8 mouse cellular contexts compared by ENCODE assay signal in the genomic region with DNA sequence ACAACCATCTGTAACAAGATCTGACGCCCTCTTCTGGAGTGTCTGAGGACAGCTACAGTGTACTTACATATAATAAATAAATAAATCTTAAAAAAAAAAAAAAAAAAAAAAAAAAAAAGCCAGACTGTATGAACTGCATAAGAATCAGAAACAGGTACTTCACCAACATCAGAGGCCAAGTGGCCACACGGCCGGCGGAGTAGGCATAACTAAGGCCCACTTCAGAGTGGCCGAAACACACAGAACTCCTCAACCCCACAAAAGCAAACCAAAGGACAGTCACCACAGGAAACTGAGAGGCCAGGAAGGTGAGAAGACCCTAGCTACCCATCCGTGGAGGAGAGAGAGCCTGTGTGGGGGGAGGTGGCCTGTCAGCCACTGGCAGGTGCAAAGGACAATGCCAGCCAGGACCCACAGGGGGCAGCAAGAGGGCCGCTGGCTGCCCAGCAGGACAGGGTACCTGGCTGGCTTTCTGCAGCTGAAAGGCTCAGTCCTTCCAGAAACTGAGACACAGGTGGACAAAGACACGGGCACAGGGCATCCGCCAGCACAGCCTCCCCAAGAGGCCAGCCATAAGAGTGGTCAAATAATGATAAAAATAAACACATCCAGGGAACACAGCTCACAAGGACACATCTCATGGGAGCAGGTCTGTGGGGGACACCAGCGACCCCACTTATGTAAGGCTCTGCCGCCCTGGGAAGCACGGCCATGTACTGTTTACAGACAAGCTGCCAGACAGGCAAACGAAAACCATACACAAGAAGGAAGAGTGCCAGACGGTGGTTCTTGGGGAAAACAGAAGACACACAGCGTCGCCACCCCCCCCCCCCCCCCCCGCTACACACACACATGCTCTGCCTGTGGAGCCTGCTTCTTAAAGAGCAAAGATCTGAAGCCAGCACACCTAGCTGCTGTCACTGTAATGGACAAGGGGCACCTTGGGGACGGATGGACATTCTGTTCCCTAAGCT. TPM values are rescaled to one million over a fixed set of nuclear protein-coding genes. Genes with fewer than 3 reads are reported as not detected.
DNase-seq lines count a peak whose midpoint lies in the region; ATAC-seq lines count a peak whose summit lies in the region.

No protein-coding gene starts in this region.

- peaks cover 16% of the 10 kb centered on the region for H3K4me1 ChIP-seq in forebrain, embryonic 14.5 days (ENCODE audit: control insufficient read depth, insufficient read depth, low read length)
- H3K4me1 ChIP-seq in kidney, embryonic 15.5 days = peaks cover 45% of the 10 kb centered on the region
- H3K4me1 ChIP-seq in midbrain, embryonic 16.5 days (ENCODE audit: control insufficient read depth, insufficient read depth, low read length) = peaks cover 18% of the 10 kb centered on the region

- H3K4me3 ChIP-seq in forebrain, embryonic 14.5 days (ENCODE audit: low read depth, low read length) = no peak overlapping the region
- H3K4me3 ChIP-seq in kidney, embryonic 15.5 days (replicated peaks) = no peak overlapping the region
- no peak overlapping the region for H3K4me3 ChIP-seq in midbrain, embryonic 16.5 days (ENCODE audit: low read depth, low read length)

- H3K4me2 ChIP-seq in forebrain, embryonic 14.5 days (ENCODE audit: low read length) = no peak overlapping the region
- H3K4me2 ChIP-seq in kidney, embryonic 15.5 days = no peak overlapping the region
- H3K4me2 ChIP-seq in midbrain, embryonic 16.5 days (ENCODE audit: low read length) = no peak overlapping the region

- no peaks in the 10 kb centered on the region for H3K36me3 ChIP-seq in forebrain, embryonic 14.5 days (ENCODE audit: control insufficient read depth, insufficient read depth, low read length)
- no peaks in the 10 kb centered on the region for H3K36me3 ChIP-seq in kidney, embryonic 15.5 days
- no peaks in the 10 kb centered on the region for H3K36me3 ChIP-seq in midbrain, embryonic 16.5 days (ENCODE audit: control insufficient read depth, insufficient read depth, low read length)

- H3K9me3 ChIP-seq in forebrain, embryonic 14.5 days (replicated peaks; ENCODE audit: control insufficient read depth, low read length) = no peaks in the 10 kb centered on the region
- H3K9me3 ChIP-seq in kidney, embryonic 15.5 days (replicated peaks) = no peaks in the 10 kb centered on the region
- H3K9me3 ChIP-seq in midbrain, embryonic 16.5 days (replicated peaks; ENCODE audit: control insufficient read depth, low read length, poor library complexity, severe bottlenecking) = no peaks in the 10 kb centered on the region

- ATAC-seq in forebrain, embryonic 14.5 days = peak; percentile 64
- peak; percentile 41; the same call in 1 of the 2 replicates for ATAC-seq in kidney, embryonic 15.5 days (replicated peaks; ENCODE audit: low FRiP score)
- no peak for ATAC-seq in midbrain, embryonic 16.5 days

- DNase-seq in gastrocnemius, adult 18-20 months (ENCODE audit: low spot score) = peak; percentile 54
- DNase-seq in gastrocnemius, postnatal 25 days = no peak
- DNase-seq in NIH3T3 (ENCODE audit: low read depth) = peak; percentile 40
- DNase-seq in forebrain, embryonic 14.5 days (ENCODE audit: low spot score) = peak; percentile 79
- no peak for DNase-seq in yolk sac, embryonic 10.5 days (ENCODE audit: low spot score)
- no peak for DNase-seq in left cerebral cortex, adult 8-10 months (ENCODE audit: low spot score in 2 of 2)

- WGBS in forebrain, embryonic 14.5 days = 48% methylated on average over 17 of the region's 18 CpGs
- WGBS in kidney, embryonic 15.5 days = 55% methylated on average over 16 of the region's 18 CpGs
- WGBS in midbrain, embryonic 16.5 days = 56% methylated on average over 17 of the region's 18 CpGs

- peak overlapping the region; percentile 63 for H3K27ac ChIP-seq in forebrain, embryonic 14.5 days (ENCODE audit: low read depth, low read length)
- no peak overlapping the region for H3K27ac ChIP-seq in kidney, embryonic 15.5 days
- peak overlapping the region; percentile 37; the same call in 1 of the 2 replicates for H3K27ac ChIP-seq in midbrain, embryonic 16.5 days (ENCODE audit: low read length)

- H3K27me3 ChIP-seq in forebrain, embryonic 14.5 days (replicated peaks; ENCODE audit: control insufficient read depth, insufficient read depth, low read length) = no peaks in the 10 kb centered on the region
- H3K27me3 ChIP-seq in kidney, embryonic 15.5 days = no peaks in the 10 kb centered on the region
- no peaks in the 10 kb centered on the region for H3K27me3 ChIP-seq in midbrain, embryonic 16.5 days (ENCODE audit: control insufficient read depth, insufficient read depth, low read depth, low read length)

- no peak overlapping the region; the same call in 1 of the 2 replicates for H3K9ac ChIP-seq in forebrain, embryonic 14.5 days (ENCODE audit: low read length)
- H3K9ac ChIP-seq in kidney, embryonic 15.5 days = no peak overlapping the region
- H3K9ac ChIP-seq in midbrain, embryonic 16.5 days (ENCODE audit: low read depth, low read length) = no peak overlapping the region

RNA-seq across cellular contexts. Expression of gene Ccdc85c, which starts 44.1 kb away (rescaled TPM):
- 10 to 100 TPM; 39.4 to 42.6 TPM for total RNA-seq in gastrocnemius, adult 18-20 months (2021)
- total RNA-seq in gastrocnemius, postnatal 25 days (2021) = 10 to 100 TPM; 11.4 to 15.2 TPM
- polyA plus RNA-seq in forebrain, embryonic 14.5 days (2014; fragmentation: Nextera tagmentation; extraction: Ambion mirVana) = 13.6 and 14.5 TPM in 2 replicates
- polyA plus RNA-seq in kidney, embryonic 15.5 days (2015; fragmentation: Nextera tagmentation; extraction: Ambion mirVana) = 7.7 and 8.1 TPM in 2 replicates
- polyA plus RNA-seq in midbrain, embryonic 16.5 days (2015; fragmentation: Nextera tagmentation; extraction: Ambion mirVana) = 13.2 and 13.5 TPM in 2 replicates
- total RNA-seq in left cerebral cortex, adult 8-10 months (2022) = 10 to 100 TPM; 71.7 to 85.8 (median 80.1) TPM

RNA-seq across cellular contexts. Expression of gene Ccnk, which starts 51.7 kb away (rescaled TPM):
- total RNA-seq in gastrocnemius, adult 18-20 months (2021) = 100 to 1,000 TPM; 127 to 147 TPM
- total RNA-seq in gastrocnemius, postnatal 25 days (2021) = 10 to 100 TPM; 61.6 to 71.1 TPM
- 8.4 and 10.7 TPM in 2 replicates for polyA plus RNA-seq in forebrain, embryonic 14.5 days (2014; fragmentation: Nextera tagmentation; extraction: Ambion mirVana)
- 3.2 and 3.7 TPM in 2 replicates for polyA plus RNA-seq in kidney, embryonic 15.5 days (2015; fragmentation: Nextera tagmentation; extraction: Ambion mirVana)
- 2.2 and 2.4 TPM in 2 replicates for polyA plus RNA-seq in midbrain, embryonic 16.5 days (2015; fragmentation: Nextera tagmentation; extraction: Ambion mirVana)
- 10 to 100 TPM; 25.9 to 30.3 (median 28.2) TPM for total RNA-seq in left cerebral cortex, adult 8-10 months (2022)

RNA-seq across cellular contexts. Expression of gene Setd3, which starts 52.0 kb away (rescaled TPM):
- 100 to 1,000 TPM; 106 to 113 TPM for total RNA-seq in gastrocnemius, adult 18-20 months (2021)
- total RNA-seq in gastrocnemius, postnatal 25 days (2021) = 10 to 100 TPM; 79.3 to 80.6 TPM
- polyA plus RNA-seq in forebrain, embryonic 14.5 days (2014; fragmentation: Nextera tagmentation; extraction: Ambion mirVana) = 85.9 and 88.9 TPM in 2 replicates
- polyA plus RNA-seq in kidney, embryonic 15.5 days (2015; fragmentation: Nextera tagmentation; extraction: Ambion mirVana) = 87.1 and 87.2 TPM in 2 replicates
- 95.5 and 97.2 TPM in 2 replicates for polyA plus RNA-seq in midbrain, embryonic 16.5 days (2015; fragmentation: Nextera tagmentation; extraction: Ambion mirVana)
- total RNA-seq in left cerebral cortex, adult 8-10 months (2022) = 100 to 1,000 TPM; 184 to 213 (median 200) TPM

Comparison
In these comparisons a context has a peak if more than half of its experiments do, and no peak if none do; other contexts are left out.
1. DNase-seq: peak in gastrocnemius, adult 18-20 months (single experiment), NIH3T3 (single experiment) and forebrain, embryonic 14.5 days (single experiment); none in gastrocnemius, postnatal 25 days (single experiment), yolk sac, embryonic 10.5 days (single experiment) and left cerebral cortex, adult 8-10 months (0 of 2).